Mouse (Mus musculus) stomach, embryonic 14.5 days (tissue): Measurements from ENCODE around the gene Cabcoco1. TPM values are rescaled to one million over a fixed set of nuclear protein-coding genes. Genes with fewer than 3 reads are reported as not detected.

Experiments used
- ATAC-seq: fragments of 200-750 bp; cut with Nextera tagmentation; 2 replicates; pipeline ENCODE4 v1.8.0; 2017; ENCODE audit warnings: low read depth, moderate TSS enrichment; ENCODE audit not compliant: insufficient number of reproducible peaks, insufficient read depth, low FRiP score
- H3K27ac ChIP-seq: fragments of 300-500 bp; sonication (generic); 2 replicates; pipeline ENCODE4 v1.5.1; 2014; ENCODE audit warnings: mild to moderate bottlenecking, low read length, moderate library complexity, mixed read lengths
- H3K27me3 ChIP-seq: fragments of 300-500 bp; sonication (generic); 2 replicates; pipeline ENCODE4 v1.6.1; 2014; ENCODE audit warnings: low read length, control low read depth, mixed read lengths; ENCODE audit not compliant: control insufficient read depth, insufficient read depth
- H3K36me3 ChIP-seq: fragments of 300-500 bp; sonication (generic); 2 replicates; pipeline ENCODE4 v1.6.1; 2014; ENCODE audit warnings: mild to moderate bottlenecking, control low read depth, low read length, moderate library complexity, mixed read lengths; ENCODE audit not compliant: control insufficient read depth, insufficient read depth
- H3K4me1 ChIP-seq: fragments of 300-500 bp; sonication (generic); 2 replicates; pipeline ENCODE4 v1.6.1; 2014; ENCODE audit warnings: low read length, control low read depth, mixed read lengths; ENCODE audit not compliant: control insufficient read depth, insufficient read depth
- H3K4me2 ChIP-seq: fragments of 300-500 bp; sonication (generic); replicated peaks from 2 replicates; pipeline ENCODE4 v1.6.1; 2014; ENCODE audit warnings: low read depth, low read length, control low read depth
- H3K4me3 ChIP-seq: fragments of 300-500 bp; sonication (generic); 2 replicates; pipeline ENCODE4 v1.5.1; 2014; ENCODE audit warnings: low read depth, low read length, control low read depth
- H3K9ac ChIP-seq: fragments of 300-500 bp; sonication (generic); replicated peaks from 2 replicates; pipeline ENCODE4 v1.6.1; 2014; ENCODE audit warnings: low read depth, mild to moderate bottlenecking, control low read depth, low read length, moderate library complexity, mixed read lengths
- H3K9me3 ChIP-seq: fragments of 300-500 bp; sonication (generic); 2 replicates; pipeline ENCODE4 v1.6.1; 2016; ENCODE audit warnings: low read depth, low read length, control low read depth; ENCODE audit not compliant: control insufficient read depth
- WGBS: fragments of 180-500 bp; shearing (Covaris S2); extraction: QIAGEN DNeasy Blood & Tissue Kit; methylation state at CpG from one replicate; pipeline ENCODE4 v1.1.7; 2014; 5-methylcytosine and 5-hydroxymethylcytosine counted together
- polyA plus RNA-seq: library from polyadenylated mRNA; unstranded; fragments of >200 nt; fragmentation: Nextera tagmentation; extraction: Ambion mirVana; gene quantifications from 2 replicates; pipeline ENCODE4 v1.2.1, GENCODE M21; 2014

Gene Cabcoco1
- polyA plus RNA-seq, 1 experiment from 2014 or later: 2.0 TPM

DNA sequence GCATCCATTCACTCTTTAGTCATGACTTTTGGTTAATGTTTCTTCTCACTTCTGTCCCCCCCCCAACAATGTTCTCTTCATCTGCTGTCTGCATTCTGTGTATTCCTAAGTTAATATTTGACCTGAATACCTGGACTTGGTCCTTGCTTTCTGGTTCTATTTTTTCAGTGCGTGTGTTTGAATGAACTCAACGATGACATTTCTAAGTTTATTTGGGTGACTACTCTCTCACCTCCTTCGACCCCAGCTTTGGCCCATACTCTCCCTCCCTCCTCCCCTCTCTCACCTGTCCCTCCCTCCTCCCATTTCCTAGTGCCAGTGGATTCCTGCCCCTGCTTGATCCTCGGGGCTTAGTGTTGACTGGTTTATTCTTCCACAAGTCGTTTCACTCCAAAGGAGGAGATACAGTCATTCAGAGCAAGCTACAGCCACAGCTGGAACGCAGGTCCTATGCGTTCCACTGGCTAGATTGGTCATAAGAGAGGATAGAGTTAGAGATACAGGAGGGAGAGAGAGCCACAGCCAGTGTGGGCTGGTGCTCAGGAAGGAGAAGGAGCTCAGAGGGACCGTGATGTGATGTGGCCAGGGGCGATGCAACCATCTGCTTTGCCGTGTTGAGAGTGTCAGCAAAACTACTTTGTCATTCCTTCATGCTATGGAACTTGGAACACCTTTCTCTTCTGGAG, 12.2 kb downstream of the Cabcoco1 start:
- H3K36me3 ChIP-seq: no peaks in the 10 kb centered on the region
- no peak for ATAC-seq
- no peak overlapping the region for H3K4me3 ChIP-seq
- H3K9ac ChIP-seq: no peak overlapping the region
- H3K27ac ChIP-seq: no peak overlapping the region
- WGBS: 71% methylated on average over 10 of the region's 10 CpGs
- H3K9me3 ChIP-seq: no peaks in the 10 kb centered on the region
- no peak overlapping the region for H3K4me2 ChIP-seq
- H3K4me1 ChIP-seq: no peaks in the 10 kb centered on the region; the same call in 1 of the 2 replicates
- no peaks in the 10 kb centered on the region for H3K27me3 ChIP-seq

DNA sequence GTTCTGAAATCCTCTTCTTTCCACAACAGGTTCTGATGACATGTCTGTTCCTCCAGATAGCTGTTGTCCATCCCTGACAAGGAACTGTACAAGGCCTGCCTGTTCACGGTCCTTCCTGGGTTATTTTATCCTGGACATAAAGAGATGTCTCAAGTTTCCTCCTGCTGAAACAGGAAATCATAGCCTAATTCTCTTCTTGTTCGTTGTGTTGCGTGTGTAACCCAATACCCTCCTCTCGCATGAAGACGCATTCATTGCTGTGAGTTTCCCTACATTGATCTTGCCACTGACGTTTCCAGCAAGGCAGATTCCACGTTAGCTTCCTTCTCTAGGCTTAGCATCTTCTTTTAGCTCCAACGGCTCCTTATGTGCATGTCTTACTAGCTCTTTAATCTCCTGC, 12.7 kb downstream of the Cabcoco1 start:
- H3K27me3 ChIP-seq: no peaks in the 10 kb centered on the region
- H3K9me3 ChIP-seq: no peaks in the 10 kb centered on the region
- H3K27ac ChIP-seq: no peak overlapping the region
- H3K4me1 ChIP-seq: no peaks in the 10 kb centered on the region; the same call in 1 of the 2 replicates
- H3K9ac ChIP-seq: no peak overlapping the region
- WGBS: 27% methylated on average over 8 of the region's 8 CpGs
- H3K4me3 ChIP-seq: no peak overlapping the region
- H3K36me3 ChIP-seq: no peaks in the 10 kb centered on the region
- no peak overlapping the region for H3K4me2 ChIP-seq
- ATAC-seq: no peak

DNA sequence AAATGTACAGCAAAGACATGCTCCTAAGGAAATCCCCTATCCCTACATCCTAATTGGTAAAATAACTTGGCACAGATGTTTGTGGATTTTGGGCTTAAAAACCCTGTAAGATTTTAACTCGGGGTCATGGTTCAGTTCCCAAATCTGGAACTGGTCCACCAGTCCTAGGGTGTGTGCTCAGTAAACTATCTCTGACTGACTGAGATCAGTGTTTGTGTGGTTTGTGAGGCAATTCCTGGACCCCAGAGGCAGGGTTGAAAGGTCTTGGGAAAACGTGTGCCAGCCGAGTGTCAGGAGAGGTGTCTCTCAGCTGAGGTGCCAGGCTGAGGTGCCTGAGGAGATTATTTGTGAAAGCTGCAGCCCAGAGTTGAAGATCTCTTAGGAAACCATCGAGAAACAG, 19.6 kb downstream of the Cabcoco1 start:
- ATAC-seq: no peak
- H3K9me3 ChIP-seq: no peaks in the 10 kb centered on the region
- H3K36me3 ChIP-seq: no peaks in the 10 kb centered on the region
- H3K27ac ChIP-seq: no peak overlapping the region
- no peak overlapping the region for H3K4me3 ChIP-seq
- H3K4me1 ChIP-seq: no peaks in the 10 kb centered on the region
- no peak overlapping the region for H3K9ac ChIP-seq
- H3K4me2 ChIP-seq: no peak overlapping the region
- WGBS: 72% methylated on average over 4 of the region's 4 CpGs
- H3K27me3 ChIP-seq: no peaks in the 10 kb centered on the region

DNA sequence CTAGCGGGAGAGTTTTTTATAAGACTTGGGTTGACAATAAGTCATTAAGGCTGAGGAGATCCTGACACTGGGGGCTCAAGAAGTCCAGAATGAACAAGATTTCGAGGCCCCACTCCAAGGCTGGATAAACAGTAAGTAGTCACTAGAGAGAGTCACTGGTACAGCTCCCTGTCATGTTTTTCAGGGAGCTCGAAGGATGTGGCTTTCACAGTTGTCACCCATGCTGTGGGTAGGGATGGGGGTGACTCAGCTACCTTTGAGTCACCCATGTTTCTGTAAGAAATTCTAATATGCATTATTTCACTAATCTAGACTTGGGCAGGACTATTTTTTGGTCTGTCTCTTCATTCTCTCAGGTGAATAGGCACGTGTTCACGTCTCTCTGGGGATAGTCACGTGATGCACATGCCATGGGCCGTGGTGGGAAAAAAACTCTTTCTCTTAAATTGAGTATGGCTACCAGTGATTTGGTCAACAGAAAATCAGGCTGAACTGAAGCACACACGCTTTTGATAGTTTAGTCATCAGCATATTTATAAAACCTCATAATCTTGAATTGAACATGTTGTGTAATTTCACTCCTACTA, 29.2 kb downstream of the Cabcoco1 start:
- Histone ChIP-seq H3K27me3 (no peaks in the 10 kb centered on the region), H3K4me2 (no peak overlapping the region), H3K36me3 (no peaks in the 10 kb centered on the region), H3K27ac (no peak overlapping the region), H3K4me1 (no peaks in the 10 kb centered on the region), H3K9me3 (no peaks in the 10 kb centered on the region), H3K4me3 (no peak overlapping the region), H3K9ac (no peak overlapping the region)
- whole genome bisulfite sequencing: 84% methylated on average over 8 of the region's 8 CpGs
- no peak for ATAC-seq

DNA sequence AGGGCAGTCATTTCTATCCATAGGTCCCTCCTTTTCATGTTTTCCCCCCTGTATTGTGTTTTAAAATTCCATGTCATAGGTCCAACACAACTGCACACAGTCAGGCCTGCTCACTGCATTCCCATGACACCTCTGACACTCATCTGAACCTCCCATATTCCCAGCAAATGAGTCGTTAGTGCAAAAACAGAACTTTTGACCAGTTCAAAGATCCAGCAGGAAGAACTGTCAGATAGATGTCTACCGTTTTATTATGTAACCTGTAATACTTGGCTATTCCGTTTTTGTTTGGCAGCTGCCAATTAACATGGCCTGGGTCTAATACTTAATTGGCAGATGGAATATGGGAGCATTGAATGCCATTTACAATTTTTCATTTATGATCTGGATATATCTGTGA, 34.0 kb downstream of the Cabcoco1 start:
- H3K4me3 ChIP-seq: no peak overlapping the region
- no peak overlapping the region for H3K4me2 ChIP-seq
- no peaks in the 10 kb centered on the region for H3K27me3 ChIP-seq
- no peaks in the 10 kb centered on the region for H3K9me3 ChIP-seq
- H3K27ac ChIP-seq: no peak overlapping the region
- WGBS: 86% methylated on average over 3 of the region's 3 CpGs
- H3K9ac ChIP-seq: no peak overlapping the region
- H3K36me3 ChIP-seq: no peaks in the 10 kb centered on the region
- ATAC-seq: no peak
- H3K4me1 ChIP-seq: no peaks in the 10 kb centered on the region

DNA sequence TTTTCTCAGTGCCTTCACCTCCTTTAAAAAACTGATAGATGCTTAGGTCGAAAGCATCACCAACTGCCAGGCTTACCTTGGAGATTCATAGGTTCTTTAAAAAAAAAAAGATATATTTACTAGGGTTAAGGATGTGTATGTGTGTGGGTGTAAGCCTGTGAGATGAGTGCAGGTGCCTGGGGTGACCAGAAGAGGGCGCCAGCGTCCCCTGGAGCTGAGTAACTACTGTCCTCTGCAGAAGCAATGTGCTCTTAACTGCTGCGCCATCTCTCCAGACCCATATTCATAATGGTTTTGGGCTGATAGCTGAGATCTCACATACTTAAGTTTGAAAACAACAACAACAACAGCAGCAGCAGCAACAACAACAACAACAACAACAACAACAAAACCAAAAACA, 35.5 kb downstream of the Cabcoco1 start:
- Histone ChIP-seq H3K4me2 (no peak overlapping the region), H3K36me3 (no peaks in the 10 kb centered on the region), H3K4me1 (no peaks in the 10 kb centered on the region), H3K4me3 (no peak overlapping the region), H3K27ac (no peak overlapping the region), H3K9me3 (no peaks in the 10 kb centered on the region), H3K27me3 (no peaks in the 10 kb centered on the region), H3K9ac (no peak overlapping the region)
- ATAC-seq: no peak
- WGBS: 86% methylated on average over 4 of the region's 4 CpGs

DNA sequence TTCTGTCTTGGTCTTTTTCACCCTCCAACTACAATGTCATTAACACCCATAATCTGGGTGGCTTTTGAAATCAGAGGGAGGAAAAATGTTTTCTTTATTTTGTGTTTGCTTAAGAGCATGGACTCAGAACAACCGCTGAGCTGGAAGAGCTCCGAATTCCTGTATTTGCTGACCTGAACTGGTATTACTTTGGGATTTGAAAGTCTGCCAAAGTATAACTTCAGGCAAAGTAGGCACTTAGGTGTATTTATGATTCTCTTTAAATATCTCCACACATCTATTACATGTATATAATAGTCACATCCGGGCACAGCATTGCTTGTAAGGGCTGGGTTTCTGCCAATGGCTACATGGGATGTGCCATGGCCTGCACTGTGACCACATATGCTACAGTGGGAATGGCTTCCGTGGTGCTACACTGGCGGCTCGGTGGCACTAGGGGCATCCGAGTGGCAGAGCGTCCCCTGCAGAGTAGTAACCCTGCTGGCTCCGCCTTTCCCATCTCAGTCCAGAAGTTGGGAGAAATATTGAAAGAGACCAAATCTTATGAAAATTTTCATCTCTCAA, 37.0 kb downstream of the Cabcoco1 start:
- H3K9me3 ChIP-seq: no peaks in the 10 kb centered on the region
- no peak overlapping the region for H3K4me3 ChIP-seq
- WGBS: 73% methylated on average over 9 of the region's 9 CpGs
- H3K27me3 ChIP-seq: no peaks in the 10 kb centered on the region
- no peaks in the 10 kb centered on the region for H3K4me1 ChIP-seq
- no peak overlapping the region for H3K4me2 ChIP-seq
- no peak for ATAC-seq
- no peaks in the 10 kb centered on the region for H3K36me3 ChIP-seq
- H3K27ac ChIP-seq: no peak overlapping the region
- H3K9ac ChIP-seq: no peak overlapping the region

DNA sequence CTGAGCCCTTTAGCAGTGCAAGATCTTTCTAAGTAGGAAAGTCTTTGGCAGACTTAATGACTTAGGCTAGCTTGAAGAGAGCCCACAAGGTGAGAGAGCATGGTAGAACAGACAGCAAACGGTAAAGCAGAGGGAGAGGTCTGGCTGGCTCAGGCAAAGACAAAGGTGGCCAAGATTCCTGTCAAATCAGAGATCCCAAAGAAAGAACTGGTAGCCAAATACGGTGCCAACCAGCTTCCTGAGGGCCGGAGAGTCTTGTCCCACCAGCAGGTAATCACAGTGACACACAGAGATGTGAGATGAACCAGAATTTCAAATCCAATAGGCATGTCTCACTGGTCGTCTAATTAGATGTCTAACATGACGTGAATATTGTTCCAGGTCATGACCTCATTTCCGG, 40.6 kb downstream of the Cabcoco1 start:
- Histone ChIP-seq H3K4me3 (no peak overlapping the region), H3K27ac (no peak overlapping the region), H3K4me2 (no peak overlapping the region), H3K9ac (no peak overlapping the region), H3K36me3 (no peaks in the 10 kb centered on the region), H3K27me3 (no peaks in the 10 kb centered on the region), H3K4me1 (no peaks in the 10 kb centered on the region), H3K9me3 (no peaks in the 10 kb centered on the region)
- 82% methylated on average over 6 of the region's 6 CpGs for WGBS
- no peak for ATAC-seq
